Mouse (Mus musculus) monocyte, adult 2 months (primary cell): ENCODE data around the gene Morn1.

Experiments used
- DNase-seq, 2 experiments: peaks; one replicate each; pipeline ENCODE4 v3.0.0; 2022; ENCODE audit warnings: low spot score in 2 of 2, low read depth in 1 of 2

Morn1 gene

GRCm38 (mm10) chr4:155086108-155087024 lies at the start of gene Morn1, which contains the start of gene Rer1:
Gene Morn1, plus strand, starts transcription at chr4:155086577.
Gene Rer1, minus strand, starts transcription at chr4:155086382.
- peak; percentile 100 for DNase-seq

DNA sequence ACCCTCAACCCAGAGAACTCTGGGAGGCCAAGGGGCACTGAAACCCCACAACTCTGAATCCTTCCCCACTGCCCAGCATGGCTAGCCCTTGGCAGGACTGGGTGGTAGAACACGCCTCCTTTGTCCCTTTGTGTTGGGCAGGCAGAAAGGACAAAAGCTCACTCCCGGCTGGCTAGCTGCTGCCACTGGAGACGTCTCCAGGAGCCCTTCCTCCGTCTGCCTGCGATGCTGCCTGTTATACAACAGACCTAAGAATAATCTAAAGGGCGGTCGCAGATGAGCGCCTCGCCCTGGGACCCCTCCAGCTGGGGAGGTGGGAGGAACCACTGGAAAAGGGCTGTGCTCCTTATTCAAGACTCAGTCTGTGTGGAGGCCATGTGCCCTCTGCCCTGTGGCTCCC lies 46.2 kb upstream of the Morn1 start:
- DNase-seq = no peak

DNA sequence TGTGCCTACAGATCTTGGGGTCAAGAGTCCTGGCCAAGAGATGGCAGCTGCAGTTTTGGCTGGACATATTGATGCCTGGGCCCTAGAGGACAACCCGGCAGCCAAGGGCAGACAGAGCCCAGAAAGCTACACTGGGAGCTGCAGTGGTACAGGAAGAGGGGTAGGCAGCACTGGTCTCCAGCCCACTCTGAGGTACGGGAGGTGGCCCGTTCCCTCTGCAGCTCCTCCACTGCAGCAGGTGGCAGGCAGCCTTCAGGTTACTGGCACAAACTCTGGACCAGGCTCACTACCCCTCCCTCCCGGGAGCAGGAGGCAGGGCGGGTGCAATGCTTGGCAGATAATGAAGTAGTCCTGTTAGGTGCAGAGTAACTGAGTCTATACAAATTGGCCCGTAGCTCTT lies 45.7 kb upstream of the Morn1 start:
- no peak for DNase-seq

DNA sequence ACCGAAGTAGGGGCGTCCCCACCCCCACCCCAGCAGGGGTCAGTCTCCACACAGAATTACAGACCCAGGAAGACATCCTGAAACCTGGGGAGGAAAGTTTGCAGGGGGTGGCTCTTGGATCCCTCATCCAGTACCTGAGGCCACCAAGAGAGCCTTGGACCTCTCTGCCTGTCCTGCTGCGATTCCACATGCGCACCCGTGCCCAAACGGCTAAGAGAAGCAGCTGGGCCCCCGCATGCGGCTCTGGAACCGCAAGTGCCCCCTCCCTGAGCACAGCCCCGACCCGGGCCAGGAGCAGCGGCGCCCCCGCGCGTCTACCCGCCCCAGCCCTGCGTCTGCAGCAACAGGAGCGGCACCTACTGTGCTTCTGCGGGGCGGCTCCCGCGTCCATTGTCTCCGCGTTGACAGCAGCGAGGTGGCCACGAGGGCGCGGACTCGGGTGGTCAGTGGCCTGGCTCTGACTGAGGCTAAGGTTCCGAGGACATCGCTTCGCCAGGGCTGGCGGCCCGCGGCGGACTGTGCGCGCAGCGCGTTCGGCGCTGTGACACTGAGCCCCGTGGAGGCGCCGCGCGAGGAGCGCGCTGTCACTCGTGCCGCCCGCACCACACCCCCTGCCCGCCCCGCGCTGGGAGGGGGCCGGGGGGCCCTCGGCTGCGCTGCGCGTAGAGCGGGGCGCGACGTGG lies 43.6 kb upstream of the Morn1 start:
- DNase-seq = no peak

GRCm38 (mm10) chr4:155043289-155043625 lies 43.1 kb upstream of the Morn1 start:
- DNase-seq = no peak

DNA sequence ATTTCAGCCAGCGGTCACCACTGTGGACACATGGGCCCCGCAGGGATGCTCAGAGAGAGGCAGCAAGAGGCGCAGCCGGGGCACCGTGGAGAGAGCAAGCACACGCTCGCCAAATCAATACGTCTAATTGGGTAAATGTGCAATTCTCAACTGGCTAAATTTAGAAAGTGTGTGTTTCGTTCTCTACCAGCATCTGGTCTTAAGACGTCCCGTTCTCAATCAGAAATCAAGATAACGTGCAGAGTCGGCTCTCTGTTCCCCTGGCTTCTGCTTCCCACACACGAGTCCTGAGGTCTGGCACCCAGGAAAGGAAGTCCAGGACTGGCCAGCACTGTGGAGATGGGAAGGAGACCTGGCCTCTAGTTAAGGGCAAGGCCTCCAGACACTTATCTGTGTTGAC lies 39.7 kb upstream of the Morn1 start:
- DNase-seq = no peak

DNA sequence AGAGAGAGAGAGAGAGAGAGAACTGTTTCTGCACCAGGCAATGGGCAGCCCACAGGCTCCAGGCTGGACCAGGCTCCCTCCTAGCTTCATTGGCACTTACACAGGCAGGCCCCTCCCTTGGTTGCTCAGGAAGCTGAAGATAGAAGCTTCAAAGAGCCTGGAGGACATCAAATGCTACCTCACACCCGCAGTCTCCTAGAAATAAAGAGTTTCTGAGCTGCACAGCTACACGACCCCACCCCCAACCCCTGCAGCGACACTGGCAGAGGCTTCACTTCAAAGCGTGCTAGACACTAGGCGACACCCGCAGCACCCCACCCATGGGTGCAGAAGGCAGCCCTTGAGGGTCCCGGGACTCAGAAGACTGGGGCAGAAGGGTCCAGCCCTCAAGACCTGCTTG lies 36.3 kb upstream of the Morn1 start:
- DNase-seq = no peak

DNA sequence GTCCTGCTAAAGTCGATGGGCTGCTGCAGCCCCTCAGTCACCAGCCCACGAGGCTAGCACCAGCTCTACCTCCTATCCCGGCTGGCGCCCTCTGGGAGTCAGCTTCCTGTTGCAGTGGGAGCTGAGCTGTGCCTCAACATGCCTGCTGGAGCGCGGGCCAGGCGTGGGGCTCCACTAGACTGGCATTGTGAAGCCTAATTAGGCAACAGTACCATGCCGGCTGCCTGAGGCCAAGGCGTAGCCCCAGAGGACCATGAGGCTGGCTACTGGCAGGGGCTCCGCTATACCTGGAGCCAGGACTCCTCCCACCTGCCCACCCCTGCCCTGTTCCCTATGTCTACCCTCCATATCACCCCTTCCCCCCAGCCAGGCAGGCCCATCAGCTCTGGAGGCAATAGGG lies 29.7 kb upstream of the Morn1 start, which contains the start of gene Plch2:
Gene Plch2 (minus strand): TSS at position 61 of the 400 bp plus-strand sequence.
- no peak for DNase-seq

DNA sequence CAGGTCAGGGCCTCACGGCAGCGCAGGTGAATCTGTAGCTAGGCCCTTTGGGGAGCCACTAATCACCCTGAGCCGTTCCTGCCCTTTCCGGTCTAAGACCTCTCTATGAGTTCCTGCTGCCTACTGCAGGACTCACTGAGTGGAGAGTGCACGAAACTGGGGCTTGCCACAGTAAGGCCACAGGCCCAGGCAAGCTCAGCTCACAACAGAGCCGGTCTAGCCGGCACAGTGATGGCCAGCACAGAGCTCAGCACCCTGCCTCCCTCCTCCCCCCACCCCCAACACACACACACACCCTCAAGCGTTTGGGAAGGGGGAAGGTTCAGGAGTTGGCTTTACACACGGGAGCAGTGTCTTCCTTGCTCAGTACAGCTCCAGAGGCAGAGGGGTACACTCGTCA lies 28.1 kb upstream of the Morn1 start:
- DNase-seq = no peak

- no peak for DNase-seq
Observed at GRCm38 (mm10) chr4:155063895-155064294, 22.5 kb upstream of the Morn1 start.

GRCm38 (mm10) chr4:155064474-155064873 lies 21.9 kb upstream of the Morn1 start:
- no peak for DNase-seq

GRCm38 (mm10) chr4:155065970-155066833 lies 20.2 kb upstream of the Morn1 start:
- peak; percentile 60 to 81 for DNase-seq

DNA sequence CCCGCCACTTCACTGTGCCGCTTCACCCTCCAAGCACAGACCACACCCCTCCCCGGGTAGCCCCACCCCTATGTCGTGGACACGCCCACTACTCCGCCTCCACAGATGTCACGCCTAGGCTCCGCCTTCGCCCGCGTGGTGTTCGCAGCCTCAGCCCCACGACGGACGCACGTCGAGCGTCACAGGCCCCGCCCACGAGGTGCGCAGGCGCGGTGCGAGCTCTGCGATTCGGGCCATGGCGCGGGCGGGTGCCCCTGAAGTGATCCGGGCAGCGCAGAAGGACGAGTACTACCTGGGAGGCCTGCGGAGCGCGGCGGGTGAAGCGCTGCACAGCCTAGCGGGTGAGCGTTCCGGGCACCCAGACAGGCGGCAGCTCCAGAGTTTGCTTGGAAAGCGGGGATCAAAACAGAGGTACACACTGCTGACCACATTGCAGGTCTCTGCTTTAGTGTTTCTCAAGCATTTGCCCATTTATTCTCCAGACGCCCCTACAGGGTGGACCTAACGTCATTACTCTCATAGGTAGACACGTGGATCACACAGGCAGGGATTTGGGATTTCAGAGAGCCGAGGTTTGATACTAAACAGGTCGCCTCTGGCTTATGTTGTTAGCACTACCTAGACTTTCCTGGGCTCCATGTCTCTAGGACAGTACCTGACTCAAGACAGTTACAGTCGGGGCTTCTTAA lies 19.4 kb upstream of the Morn1 start, which contains the start of gene Pex10:
Gene Pex10 (plus strand): TSS at position 183 of the 689 bp plus-strand sequence.
- DNase-seq = peak; percentile 89 to 98

DNA sequence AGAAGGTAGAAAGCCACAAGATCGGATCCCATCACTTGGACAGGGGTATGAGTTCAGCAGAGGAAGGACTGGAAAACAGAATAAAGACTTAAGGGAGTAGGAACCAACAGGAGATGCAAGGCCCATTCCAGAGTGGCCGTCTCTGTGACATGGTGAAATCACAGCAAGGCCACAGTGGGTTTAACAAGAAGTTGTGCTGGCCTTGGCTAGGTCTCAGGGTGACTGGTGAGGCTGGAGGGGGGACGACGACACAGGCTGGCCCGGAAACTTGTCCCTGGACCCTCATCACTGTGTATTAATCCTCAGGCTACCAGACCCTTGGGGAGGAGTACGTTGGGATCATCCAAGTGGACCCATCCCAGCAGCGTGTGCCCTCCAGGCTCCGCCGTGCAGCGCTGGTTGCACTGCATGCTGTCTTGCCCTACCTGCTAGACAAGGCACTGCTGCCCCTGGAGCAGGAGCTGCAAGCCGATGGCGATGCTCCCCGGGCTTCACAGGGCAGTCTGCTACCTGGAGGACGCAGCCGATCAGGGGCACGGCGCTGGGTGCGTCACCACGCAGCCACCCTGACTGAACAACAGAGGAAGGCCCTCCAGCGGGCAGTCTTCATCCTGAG lies 17.9 kb upstream of the Morn1 start:
- no peak for DNase-seq

DNA sequence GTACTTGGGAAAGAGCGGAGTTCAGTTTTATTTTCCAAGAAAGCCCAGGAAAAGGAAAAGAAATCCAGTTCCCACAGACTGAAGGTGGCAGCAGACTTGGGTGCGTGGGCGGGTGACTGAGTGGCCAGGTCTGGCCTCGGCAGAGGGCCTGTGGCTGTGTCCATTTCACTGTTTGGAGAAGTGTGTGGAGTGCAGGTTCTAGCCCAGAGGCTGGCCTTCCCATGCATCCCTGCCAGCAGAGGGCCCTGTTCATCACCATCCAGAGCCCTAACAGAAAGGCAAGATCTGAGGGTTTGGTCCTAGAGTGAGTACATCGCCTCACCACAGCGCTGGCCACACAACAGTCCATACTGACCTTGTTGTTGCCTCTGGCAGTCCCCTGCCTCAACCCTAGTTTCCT lies 17.2 kb upstream of the Morn1 start:
- no peak for DNase-seq

DNA sequence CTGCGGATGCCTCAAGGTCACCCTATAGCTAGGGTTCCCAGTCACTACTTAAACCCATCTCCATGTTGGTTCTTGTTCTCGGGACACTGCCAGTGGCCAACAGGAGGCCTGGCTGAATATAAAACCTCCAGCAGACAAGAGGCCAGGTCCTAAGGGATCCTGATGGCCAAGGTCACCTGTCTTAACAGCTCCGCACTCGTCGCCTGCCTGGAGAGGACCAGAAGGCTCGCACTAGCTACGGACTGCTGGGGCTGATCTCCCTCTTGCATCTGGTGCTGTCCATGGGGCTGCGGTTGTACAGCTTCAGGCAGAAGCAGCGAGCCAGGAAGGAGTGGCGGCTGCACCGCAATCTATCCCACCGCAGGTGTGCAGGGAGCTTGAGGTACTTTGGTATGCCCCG lies 16.2 kb upstream of the Morn1 start:
- DNase-seq = no peak

GRCm38 (mm10) chr4:155070921-155071320 lies 15.5 kb upstream of the Morn1 start:
- DNase-seq = no peak

- no peak for DNase-seq
Observed at GRCm38 (mm10) chr4:155074418-155074817, 12.0 kb upstream of the Morn1 start.

DNA sequence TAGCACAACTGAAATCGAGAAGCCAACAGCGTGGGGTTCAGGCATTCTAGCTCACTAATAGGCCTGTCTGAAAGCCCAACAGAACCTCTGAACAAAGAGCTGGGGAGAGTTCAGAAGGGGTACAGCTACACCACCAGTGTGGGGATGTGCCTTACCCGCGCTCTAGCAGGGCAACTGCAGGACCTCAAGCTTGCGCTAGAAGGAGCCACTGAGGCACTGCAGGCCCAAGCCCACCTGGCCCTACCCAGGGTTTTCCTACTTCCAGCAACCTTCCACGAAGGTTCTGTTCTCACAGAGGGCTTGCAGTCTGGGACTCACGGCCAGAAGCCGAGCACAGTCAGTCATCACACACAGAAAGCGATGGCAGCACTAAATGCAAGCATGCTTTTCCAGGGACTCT lies 11.2 kb upstream of the Morn1 start:
- DNase-seq = no peak

GRCm38 (mm10) chr4:155075813-155076212 lies 10.6 kb upstream of the Morn1 start:
- DNase-seq = no peak
